Mouse (Mus musculus): ENCODE results near the gene Serinc3. TPM values are rescaled to one million over a fixed set of nuclear protein-coding genes. Genes with fewer than 3 reads are reported as not detected.
A peak's percentile ranks its signal among the peaks of the same experiment; 100 is the strongest.

Serinc3 gene
- polyA plus RNA-seq, 1 experiment from 2014 or later: 37.5 TPM

GRCm38 (mm10) chr2:163599226-163599625 lies 45.7 kb downstream of the Serinc3 start:
- H3K9me3 ChIP-seq: no peaks in the 10 kb centered on the region
- no peak overlapping the region for H3K4me2 ChIP-seq
- no peak for ATAC-seq (ENCODE audit: low FRiP score)
- H3K27me3 ChIP-seq: 0 out of 2 replicates have a peak, but pooled peaks cover 4% of the 10 kb centered on the region
- no peaks in the 10 kb centered on the region for H3K36me3 ChIP-seq
- peaks cover 20% of the 10 kb centered on the region for H3K4me1 ChIP-seq (replicated peaks)
- H3K27ac ChIP-seq: no peak overlapping the region
- no peak overlapping the region for H3K4me3 ChIP-seq
- WGBS: 4% methylated on average over 1 of the region's 1 CpGs
- H3K9ac ChIP-seq: no peak overlapping the region

DNA sequence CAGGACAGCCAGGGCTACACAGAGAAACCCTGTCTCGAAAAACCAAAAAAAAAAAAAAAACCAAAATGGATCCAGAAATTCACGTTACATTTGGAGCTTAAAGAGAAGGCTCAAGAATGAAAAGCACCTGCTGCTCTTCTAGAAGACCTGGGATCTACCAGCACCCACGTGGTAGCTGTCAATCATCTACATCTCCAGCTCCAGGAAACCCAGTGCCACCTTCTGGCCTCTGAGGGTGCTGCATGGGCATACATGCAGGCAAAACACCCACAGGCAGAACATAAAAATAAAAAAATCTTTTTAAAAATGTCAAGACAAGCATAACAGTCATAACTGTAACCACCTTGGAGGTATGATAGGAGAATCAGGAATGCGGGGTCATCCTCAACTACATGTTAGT lies 47.3 kb downstream of the Serinc3 start:
- H3K27me3 ChIP-seq: peaks cover 4% of the 10 kb centered on the region; the same call in 1 of the 2 replicates
- peaks cover 8% of the 10 kb centered on the region for H3K4me1 ChIP-seq (replicated peaks)
- no peak overlapping the region for H3K4me2 ChIP-seq
- no peak overlapping the region for H3K27ac ChIP-seq
- H3K9ac ChIP-seq: no peak overlapping the region
- no peaks in the 10 kb centered on the region for H3K9me3 ChIP-seq
- H3K36me3 ChIP-seq: no peaks in the 10 kb centered on the region
- ATAC-seq (ENCODE audit: low FRiP score): no peak
- WGBS: 54% methylated on average over 4 of the region's 4 CpGs
- H3K4me3 ChIP-seq: no peak overlapping the region

DNA sequence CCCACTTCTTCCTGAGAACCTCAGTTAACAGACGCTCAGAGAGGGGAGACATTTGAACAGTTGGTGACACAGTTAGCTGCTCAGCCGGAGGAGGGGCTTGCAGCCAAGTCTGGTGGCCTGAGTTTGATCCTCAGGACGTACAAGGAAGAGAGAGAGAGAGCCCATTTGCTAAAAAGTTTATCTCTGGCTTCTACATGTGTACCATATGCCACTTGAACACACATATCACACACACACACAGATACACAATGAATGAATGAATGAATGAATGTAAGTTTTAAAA lies 48.1 kb downstream of the Serinc3 start:
- ATAC-seq (ENCODE audit: low FRiP score): no peak
- Histone ChIP-seq H3K27me3 (peaks cover 4% of the 10 kb centered on the region; the same call in 1 of the 2 replicates), H3K9ac (no peak overlapping the region), H3K9me3 (no peaks in the 10 kb centered on the region), H3K4me1 (replicated peaks) (peaks cover 7% of the 10 kb centered on the region), H3K4me3 (no peak overlapping the region), H3K36me3 (no peaks in the 10 kb centered on the region), H3K4me2 (no peak overlapping the region), H3K27ac (0 out of 2 replicates have a peak overlapping the region, but pooled peaks have one; percentile 0)
- WGBS: 84% methylated on average over 3 of the region's 3 CpGs

DNA sequence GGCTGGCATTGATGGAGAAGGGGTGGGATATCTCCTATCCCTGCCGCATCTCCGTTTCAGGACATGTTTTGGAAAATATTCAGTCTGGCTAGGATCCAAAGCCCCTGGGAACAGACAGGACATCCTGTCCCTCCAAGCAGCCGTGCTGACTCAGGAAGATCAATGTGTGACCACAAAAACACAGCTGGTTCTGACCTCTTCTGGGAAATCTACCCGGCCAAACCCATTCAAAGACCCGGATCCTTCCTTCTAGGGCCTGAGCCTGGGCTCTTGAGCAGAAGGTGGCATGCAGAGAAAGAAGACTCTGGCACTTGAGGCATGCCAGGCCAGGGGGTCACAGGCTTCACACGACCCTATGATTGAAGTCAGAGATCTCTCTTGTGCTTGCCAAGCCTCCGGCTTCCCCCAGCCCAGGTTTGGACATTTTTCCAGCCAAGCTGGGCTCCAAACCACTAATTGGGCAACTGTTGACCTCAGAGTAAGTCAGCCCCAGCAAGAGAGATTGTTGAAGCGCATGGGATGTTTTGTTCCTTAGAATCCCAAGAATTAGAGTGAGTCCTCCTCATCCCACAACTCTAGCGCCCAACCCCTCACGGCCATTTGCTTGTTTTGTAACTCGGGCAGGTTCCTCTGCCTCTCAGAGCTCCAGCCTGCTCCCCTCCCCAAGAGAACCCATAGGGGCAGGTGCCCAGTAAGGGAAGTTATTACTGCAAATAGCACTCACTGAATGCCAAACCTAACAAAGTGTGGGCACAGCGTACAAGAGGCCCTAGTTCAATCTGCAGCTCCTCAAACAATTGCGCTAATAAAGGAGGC lies 48.7 kb downstream of the Serinc3 start:
- 75% methylated on average over 13 of the region's 13 CpGs for WGBS
- no peak for ATAC-seq (ENCODE audit: low FRiP score)

DNA sequence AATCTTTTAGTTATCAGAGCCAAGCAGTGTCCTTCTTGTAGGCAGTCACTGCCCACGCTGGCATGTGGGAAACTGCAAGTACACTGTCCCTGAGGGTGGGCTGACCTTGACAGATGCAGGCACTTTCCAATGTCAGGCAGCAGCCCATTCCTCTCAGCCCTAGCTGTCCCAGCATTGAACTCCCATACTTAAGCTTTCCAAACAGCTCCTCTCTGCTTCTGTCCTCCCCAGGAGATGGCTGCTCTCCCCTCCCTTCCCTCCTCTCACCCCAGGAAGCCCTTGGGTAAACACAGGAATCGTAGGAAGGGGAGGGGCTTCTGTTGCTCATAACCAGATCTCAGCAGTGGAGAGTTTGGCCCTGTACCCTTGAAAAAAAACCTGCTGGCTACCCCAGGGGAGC lies 49.8 kb downstream of the Serinc3 start:
- Histone ChIP-seq H3K4me3 (no peak overlapping the region), H3K4me1 (replicated peaks) (peaks cover 4% of the 10 kb centered on the region; the same call in 1 of the 2 replicates), H3K9ac (no peak overlapping the region), H3K27ac (no peak overlapping the region), H3K27me3 (peaks cover under 1% of the 10 kb centered on the region; the same call in 1 of the 2 replicates), H3K9me3 (no peaks in the 10 kb centered on the region), H3K4me2 (no peak overlapping the region), H3K36me3 (no peaks in the 10 kb centered on the region)
- WGBS: 23% methylated on average over 2 of the region's 2 CpGs
- no peak for ATAC-seq (ENCODE audit: low FRiP score)

More for the DNA sequence above, 48.7 kb downstream of the Serinc3 start:
- H3K4me3 ChIP-seq: no peak overlapping the region
- H3K4me1 ChIP-seq (replicated peaks): peaks cover 4% of the 10 kb centered on the region; the same call in 1 of the 2 replicates
- no peak overlapping the region for H3K9ac ChIP-seq
- H3K36me3 ChIP-seq: no peaks in the 10 kb centered on the region
- peaks cover 4% of the 10 kb centered on the region; the same call in 1 of the 2 replicates for H3K27me3 ChIP-seq
- H3K9me3 ChIP-seq: no peaks in the 10 kb centered on the region
- no peak overlapping the region for H3K4me2 ChIP-seq
- H3K27ac ChIP-seq: peak overlapping the region; percentile 18; the same call in 1 of the 2 replicates

GRCm38 (mm10) chr2:163593636-163594282 lies 51.2 kb downstream of the Serinc3 start:
- no peak overlapping the region for H3K4me2 ChIP-seq
- no peaks in the 10 kb centered on the region; the same call in 1 of the 2 replicates for H3K27me3 ChIP-seq
- ATAC-seq (ENCODE audit: low FRiP score): no peak
- WGBS: 92% methylated on average over 10 of the region's 10 CpGs
- no peaks in the 10 kb centered on the region for H3K36me3 ChIP-seq
- no peak overlapping the region for H3K27ac ChIP-seq
- no peak overlapping the region for H3K9ac ChIP-seq
- peaks cover 4% of the 10 kb centered on the region; the same call in 1 of the 2 replicates for H3K4me1 ChIP-seq (replicated peaks)
- no peaks in the 10 kb centered on the region for H3K9me3 ChIP-seq
- no peak overlapping the region for H3K4me3 ChIP-seq

DNA sequence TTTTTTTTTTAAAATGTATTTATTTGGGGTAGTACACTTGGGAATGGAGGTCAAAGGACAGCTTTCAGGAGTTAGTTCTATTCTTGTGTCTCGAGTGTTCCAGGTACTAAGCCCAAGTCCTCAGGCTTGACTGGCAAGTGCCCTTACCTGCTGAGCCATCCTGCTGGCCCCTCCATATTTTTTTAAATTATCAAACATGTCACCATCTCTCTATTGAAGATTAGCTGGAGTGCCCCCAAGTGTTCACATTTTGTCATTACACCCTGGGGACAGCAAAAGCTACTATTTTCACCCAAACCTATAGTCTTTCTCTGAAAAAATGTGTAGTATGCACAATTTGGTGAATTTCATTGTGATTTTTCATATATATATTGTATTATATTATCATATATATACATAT lies 52.8 kb downstream of the Serinc3 start:
- Histone ChIP-seq H3K9me3 (no peaks in the 10 kb centered on the region), H3K9ac (no peak overlapping the region), H3K27ac (no peak overlapping the region), H3K36me3 (no peaks in the 10 kb centered on the region), H3K4me1 (replicated peaks) (peaks cover 4% of the 10 kb centered on the region; the same call in 1 of the 2 replicates), H3K4me3 (no peak overlapping the region), H3K27me3 (no peaks in the 10 kb centered on the region; the same call in 1 of the 2 replicates), H3K4me2 (no peak overlapping the region)
- ATAC-seq (ENCODE audit: low FRiP score): no peak
- 79% methylated on average over 1 of the region's 1 CpGs for WGBS

DNA sequence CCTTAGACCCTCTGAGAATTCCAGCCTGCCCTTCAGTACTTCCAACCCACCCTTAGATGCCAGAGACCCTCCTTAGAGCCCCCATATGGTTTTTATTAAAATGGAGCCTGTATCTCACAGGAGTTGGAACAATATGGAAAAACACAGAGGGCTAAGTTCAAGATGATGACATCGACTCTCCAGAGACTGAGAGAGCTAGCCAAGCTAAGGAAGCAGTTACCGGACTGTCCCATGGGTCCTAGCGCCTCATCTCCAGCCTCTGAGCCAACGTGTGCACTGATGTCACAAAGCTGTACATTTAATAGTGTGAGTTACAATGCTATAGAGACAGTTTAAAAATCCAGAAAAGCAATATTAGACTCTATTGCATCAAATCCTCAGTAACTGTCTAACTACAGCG lies 53.9 kb downstream of the Serinc3 start:
- no peak for ATAC-seq (ENCODE audit: low FRiP score)
- Histone ChIP-seq H3K4me3 (no peak overlapping the region), H3K4me1 (replicated peaks) (peaks cover 7% of the 10 kb centered on the region; the same call in 1 of the 2 replicates), H3K36me3 (no peaks in the 10 kb centered on the region), H3K27ac (no peak overlapping the region), H3K4me2 (no peak overlapping the region), H3K27me3 (no peaks in the 10 kb centered on the region; the same call in 1 of the 2 replicates), H3K9me3 (no peaks in the 10 kb centered on the region), H3K9ac (no peak overlapping the region)
- WGBS: 83% methylated on average over 5 of the region's 5 CpGs

DNA sequence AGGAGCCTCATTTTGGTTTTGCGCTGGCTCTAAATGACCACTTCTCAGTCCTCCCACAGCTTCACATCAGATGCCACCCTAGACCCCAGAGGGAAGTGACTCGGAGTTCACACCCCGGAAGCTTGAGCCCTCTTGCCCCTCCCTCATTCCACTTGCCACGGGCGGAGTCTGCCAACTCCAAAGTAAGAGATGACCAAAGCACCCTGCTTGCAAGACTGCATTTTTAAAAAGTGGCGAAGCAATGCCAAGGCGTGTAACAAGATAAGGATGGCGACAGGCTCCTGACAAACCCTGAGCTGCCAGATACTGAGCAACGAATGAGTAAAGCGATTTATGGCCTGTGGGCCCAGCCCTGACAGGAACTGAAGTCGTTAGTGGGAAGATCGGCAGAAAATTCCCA lies 54.7 kb downstream of the Serinc3 start:
- Histone ChIP-seq H3K36me3 (no peaks in the 10 kb centered on the region), H3K4me1 (replicated peaks) (peaks cover 6% of the 10 kb centered on the region; the same call in 1 of the 2 replicates), H3K27ac (no peak overlapping the region), H3K4me2 (no peak overlapping the region), H3K27me3 (no peaks in the 10 kb centered on the region; the same call in 1 of the 2 replicates), H3K4me3 (no peak overlapping the region), H3K9me3 (no peaks in the 10 kb centered on the region), H3K9ac (no peak overlapping the region)
- no peak for ATAC-seq (ENCODE audit: low FRiP score)
- WGBS: 78% methylated on average over 12 of the region's 12 CpGs

DNA sequence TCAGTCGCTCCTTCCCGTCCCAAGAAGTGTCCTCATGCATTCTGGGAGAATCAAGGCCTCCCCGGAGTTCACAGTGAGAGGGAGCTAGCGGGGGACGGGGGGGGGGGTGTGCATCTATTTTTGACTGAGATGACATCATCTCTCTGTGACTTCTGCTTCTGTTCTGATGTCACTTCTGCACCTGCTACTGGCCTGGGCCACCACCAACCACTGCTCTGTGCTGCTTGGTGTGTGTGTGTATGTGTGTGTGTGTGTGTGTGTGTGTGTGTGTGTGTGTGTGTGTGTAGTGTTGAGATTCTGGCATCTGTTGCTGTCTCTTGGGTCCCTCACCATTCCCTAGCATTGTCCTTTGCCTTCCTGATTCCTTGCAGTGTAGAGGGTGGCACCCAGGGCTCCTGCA lies 57.4 kb downstream of the Serinc3 start:
- 91% methylated on average over 5 of the region's 5 CpGs for WGBS
- Histone ChIP-seq H3K4me3 (no peak overlapping the region), H3K4me1 (replicated peaks) (0 out of 2 replicates have a peak, but pooled peaks cover 8% of the 10 kb centered on the region), H3K9ac (no peak overlapping the region), H3K27ac (no peak overlapping the region), H3K4me2 (no peak overlapping the region), H3K9me3 (no peaks in the 10 kb centered on the region), H3K36me3 (no peaks in the 10 kb centered on the region), H3K27me3 (no peaks in the 10 kb centered on the region)
- ATAC-seq (ENCODE audit: low FRiP score): no peak

DNA sequence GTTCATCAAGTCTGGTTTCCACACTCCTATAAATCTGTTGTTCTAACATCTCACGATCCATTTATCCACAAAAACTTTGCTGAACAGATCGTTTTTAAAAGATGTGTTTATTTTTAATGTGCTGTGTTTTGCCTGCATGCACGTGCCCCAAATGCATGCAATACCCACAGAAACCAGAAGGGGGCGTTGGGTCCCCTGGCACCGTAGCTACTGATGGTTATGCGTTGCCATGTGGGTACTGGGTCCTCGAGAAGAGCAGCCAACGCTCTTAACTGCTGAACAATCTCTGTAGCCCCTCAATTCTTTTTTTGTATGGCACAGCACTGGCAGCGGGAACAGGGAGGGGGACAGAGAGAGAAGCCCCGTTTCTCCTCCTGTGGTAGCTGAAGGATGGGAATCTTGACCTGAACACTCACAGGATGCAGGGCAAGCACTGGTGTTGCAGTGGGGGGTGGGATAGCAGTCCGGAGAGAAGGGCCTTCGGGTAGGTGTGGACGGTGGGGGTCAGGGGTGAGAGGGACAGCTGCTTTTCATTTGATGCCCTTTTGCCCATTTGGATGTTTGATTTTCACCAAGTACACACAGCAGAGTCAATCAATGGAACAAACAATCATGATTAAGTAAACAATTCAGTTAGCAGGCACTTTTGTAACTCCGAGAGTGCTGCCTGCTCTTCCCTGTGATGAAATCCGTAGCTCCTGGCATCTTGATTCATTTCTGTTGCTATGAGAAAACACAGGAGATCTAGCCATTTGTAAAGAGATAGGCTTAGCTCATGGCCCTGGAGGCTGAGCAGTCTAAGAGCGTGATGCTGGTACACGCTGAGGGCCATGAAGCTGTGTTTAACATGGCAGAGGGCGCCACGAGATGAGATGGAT lies 58.3 kb downstream of the Serinc3 start:
- no peak overlapping the region for H3K4me2 ChIP-seq
- no peak overlapping the region for H3K4me3 ChIP-seq
- no peak for ATAC-seq (ENCODE audit: low FRiP score)
- no peak overlapping the region for H3K27ac ChIP-seq
- no peaks in the 10 kb centered on the region for H3K27me3 ChIP-seq
- 0 out of 2 replicates have a peak, but pooled peaks cover 8% of the 10 kb centered on the region for H3K4me1 ChIP-seq (replicated peaks)
- 48% methylated on average over 19 of the region's 19 CpGs for WGBS
- H3K9me3 ChIP-seq: no peaks in the 10 kb centered on the region
- no peak overlapping the region for H3K9ac ChIP-seq
- H3K36me3 ChIP-seq: no peaks in the 10 kb centered on the region

DNA sequence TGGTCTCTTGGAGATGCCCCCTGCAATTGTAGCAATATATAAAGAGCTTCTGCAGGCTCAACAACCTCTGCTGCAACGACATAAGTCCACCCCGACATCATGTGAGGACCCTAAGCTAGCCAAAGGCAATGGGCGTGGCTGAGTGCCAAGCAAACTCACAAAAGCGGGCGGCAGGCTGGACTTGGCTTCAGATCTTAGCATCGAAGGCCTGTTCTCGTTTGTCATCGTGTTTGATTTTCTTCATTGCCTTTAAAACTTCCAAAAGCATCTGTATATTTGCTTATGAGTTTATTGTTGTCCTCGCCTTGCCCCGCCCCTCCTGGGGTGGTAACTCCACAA lies 60.9 kb downstream of the Serinc3 start:
- Histone ChIP-seq H3K4me1 (replicated peaks) (0 out of 2 replicates have a peak, but pooled peaks cover 8% of the 10 kb centered on the region), H3K4me2 (no peak overlapping the region), H3K9ac (no peak overlapping the region), H3K27me3 (no peaks in the 10 kb centered on the region), H3K27ac (no peak overlapping the region), H3K4me3 (no peak overlapping the region), H3K36me3 (no peaks in the 10 kb centered on the region), H3K9me3 (no peaks in the 10 kb centered on the region)
- no peak for ATAC-seq (ENCODE audit: low FRiP score)
- 86% methylated on average over 10 of the region's 10 CpGs for WGBS

Measured in hindbrain, embryonic 13.5 days (tissue).